Mouse (Mus musculus): ENCODE measurements around the gene Rap1gap2. TPM values are rescaled to one million over a fixed set of nuclear protein-coding genes. Genes with fewer than 3 reads are reported as not detected.

The Rap1gap2 gene
- total RNA-seq, 2 experiments from 2014 or later = 135 to 139 TPM

- DNase-seq (ENCODE audit: extremely low spot score in 1 of 2, low spot score in 2 of 2) = no peak
- intact Hi-C loops (cut with DNase I) = no loop called here
Observed at GRCm38 (mm10) chr11:74489239-74489638, 121.5 kb downstream of the Rap1gap2 start.

GRCm38 (mm10) chr11:74487952-74488351 is 122.8 kb downstream of the Rap1gap2 start:
- intact Hi-C loops (cut with DNase I) = no loop called here

GRCm38 (mm10) chr11:74485435-74486217 is 125.1 kb downstream of the Rap1gap2 start:
- intact Hi-C loops (cut with DNase I) = no loop called here
- no peak for DNase-seq (ENCODE audit: extremely low spot score in 1 of 2, low spot score in 2 of 2)

More at GRCm38 (mm10) chr11:74487952-74488351, 122.8 kb downstream of the Rap1gap2 start:
- DNase-seq (ENCODE audit: extremely low spot score in 1 of 2, low spot score in 2 of 2) = no peak

GRCm38 (mm10) chr11:74483871-74484270 is 126.8 kb downstream of the Rap1gap2 start:
- no peak for DNase-seq (ENCODE audit: extremely low spot score in 1 of 2, low spot score in 2 of 2)
- intact Hi-C loops (cut with DNase I) = no loop called here

GRCm38 (mm10) chr11:74483153-74483817 is 127.4 kb downstream of the Rap1gap2 start:
- no peak for DNase-seq (ENCODE audit: extremely low spot score in 1 of 2, low spot score in 2 of 2)
- intact Hi-C loops (cut with DNase I) = no loop called here

GRCm38 (mm10) chr11:74481797-74482196 is 128.9 kb downstream of the Rap1gap2 start:
- intact Hi-C loops (cut with DNase I) = no loop called here

GRCm38 (mm10) chr11:74479715-74480289 is 130.9 kb downstream of the Rap1gap2 start:
- intact Hi-C loops (cut with DNase I) = no loop called here
- peak; percentile 59 to 65 for DNase-seq (ENCODE audit: extremely low spot score in 1 of 2, low spot score in 2 of 2)

More at GRCm38 (mm10) chr11:74481797-74482196, 128.9 kb downstream of the Rap1gap2 start:
- no peak for DNase-seq (ENCODE audit: extremely low spot score in 1 of 2, low spot score in 2 of 2)

- intact Hi-C loops (cut with DNase I) = no loop called here
Observed at GRCm38 (mm10) chr11:74478877-74479276, 131.8 kb downstream of the Rap1gap2 start.

GRCm38 (mm10) chr11:74472671-74473070 is 138.0 kb downstream of the Rap1gap2 start:
- intact Hi-C loops (cut with DNase I) = no loop called here
- DNase-seq (ENCODE audit: extremely low spot score in 1 of 2, low spot score in 2 of 2) = no peak

More at GRCm38 (mm10) chr11:74478877-74479276, 131.8 kb downstream of the Rap1gap2 start:
- DNase-seq (ENCODE audit: extremely low spot score in 1 of 2, low spot score in 2 of 2) = no peak

GRCm38 (mm10) chr11:74468195-74468594 is 142.5 kb downstream of the Rap1gap2 start:
- intact Hi-C loops (cut with DNase I) = no loop called here
- no peak for DNase-seq (ENCODE audit: extremely low spot score in 1 of 2, low spot score in 2 of 2)

GRCm38 (mm10) chr11:74465712-74466111 is 145.0 kb downstream of the Rap1gap2 start:
- intact Hi-C loops (cut with DNase I) = no loop called here

GRCm38 (mm10) chr11:74464181-74464977 is 146.3 kb downstream of the Rap1gap2 start:
- intact Hi-C loops (cut with DNase I) = no loop called here
- DNase-seq (ENCODE audit: extremely low spot score in 1 of 2, low spot score in 2 of 2) = no peak

More at GRCm38 (mm10) chr11:74465712-74466111, 145.0 kb downstream of the Rap1gap2 start:
- DNase-seq (ENCODE audit: extremely low spot score in 1 of 2, low spot score in 2 of 2) = no peak

- intact Hi-C loops (cut with DNase I) = no loop called here
Observed at GRCm38 (mm10) chr11:74462651-74463050, 148.1 kb downstream of the Rap1gap2 start.

GRCm38 (mm10) chr11:74459651-74460050 is 151.1 kb downstream of the Rap1gap2 start:
- no peak for DNase-seq (ENCODE audit: extremely low spot score in 1 of 2, low spot score in 2 of 2)
- intact Hi-C loops (cut with DNase I) = no loop called here

More at GRCm38 (mm10) chr11:74462651-74463050, 148.1 kb downstream of the Rap1gap2 start:
- DNase-seq (ENCODE audit: extremely low spot score in 1 of 2, low spot score in 2 of 2) = no peak

- intact Hi-C loops (cut with DNase I) = no loop called here
Observed at GRCm38 (mm10) chr11:74458400-74458799, 152.3 kb downstream of the Rap1gap2 start.

GRCm38 (mm10) chr11:74457194-74457593 is 153.5 kb downstream of the Rap1gap2 start:
- intact Hi-C loops (cut with DNase I) = no loop called here
- DNase-seq (ENCODE audit: extremely low spot score in 1 of 2, low spot score in 2 of 2) = peak in 1 of 2 experiments; percentile 46

More at GRCm38 (mm10) chr11:74458400-74458799, 152.3 kb downstream of the Rap1gap2 start:
- no peak for DNase-seq (ENCODE audit: extremely low spot score in 1 of 2, low spot score in 2 of 2)

GRCm38 (mm10) chr11:74448556-74448955 is 162.2 kb downstream of the Rap1gap2 start:
- intact Hi-C loops (cut with DNase I) = no loop called here
- no peak for DNase-seq (ENCODE audit: extremely low spot score in 1 of 2, low spot score in 2 of 2)

- intact Hi-C loops (cut with DNase I) = no loop called here
Observed at GRCm38 (mm10) chr11:74447991-74448403, 162.7 kb downstream of the Rap1gap2 start.

GRCm38 (mm10) chr11:74445591-74445990 is 165.1 kb downstream of the Rap1gap2 start:
- intact Hi-C loops (cut with DNase I) = no loop called here
- DNase-seq (ENCODE audit: extremely low spot score in 1 of 2, low spot score in 2 of 2) = no peak

More at GRCm38 (mm10) chr11:74447991-74448403, 162.7 kb downstream of the Rap1gap2 start:
- DNase-seq (ENCODE audit: extremely low spot score in 1 of 2, low spot score in 2 of 2) = no peak
